Mouse (Mus musculus): ENCODE measurements around the gene Rhag. TPM values are rescaled to one million over a fixed set of nuclear protein-coding genes. Genes with fewer than 3 reads are reported as not detected.

Rhag gene
- polyA plus RNA-seq, 1 experiment from 2014 or later, result 0.14 TPM

- WGBS, result 90% methylated on average over 4 of the region's 4 CpGs
- H3K4me1 ChIP-seq (ENCODE audit: control insufficient read depth, insufficient read depth, low read depth, low read length), result no peaks in the 10 kb centered on the region
- H3K9ac ChIP-seq (ENCODE audit: low read depth, low read length), result no peak overlapping the region
- H3K27ac ChIP-seq (ENCODE audit: low read depth, low read length), result no peak overlapping the region
- H3K9me3 ChIP-seq (ENCODE audit: control insufficient read depth, low read length), result no peaks in the 10 kb centered on the region
- H3K4me2 ChIP-seq (ENCODE audit: low read length), result no peak overlapping the region
- no peak for ATAC-seq
- H3K27me3 ChIP-seq (replicated peaks; ENCODE audit: control insufficient read depth, insufficient read depth, low read length), result no peaks in the 10 kb centered on the region
- no peak overlapping the region for H3K4me3 ChIP-seq (ENCODE audit: low read length)
- no peaks in the 10 kb centered on the region for H3K36me3 ChIP-seq (ENCODE audit: control insufficient read depth, insufficient read depth, low read length)
These were observed 74.2 kb downstream of the Rhag start for GRCm38 (mm10) chr17:40885155-40885554.

GRCm38 (mm10) chr17:40887849-40888536 is 77.1 kb downstream of the Rhag start:
- H3K4me2 ChIP-seq (ENCODE audit: low read length), result no peak overlapping the region
- 83% methylated on average over 4 of the region's 4 CpGs for WGBS

More at GRCm38 (mm10) chr17:40887849-40888536, 77.1 kb downstream of the Rhag start:
- Histone ChIP-seq H3K9me3 (ENCODE audit: control insufficient read depth, low read length) (no peaks in the 10 kb centered on the region), H3K27ac (ENCODE audit: low read depth, low read length) (no peak overlapping the region), H3K27me3 (replicated peaks; ENCODE audit: control insufficient read depth, insufficient read depth, low read length) (no peaks in the 10 kb centered on the region), H3K4me1 (ENCODE audit: control insufficient read depth, insufficient read depth, low read depth, low read length) (no peaks in the 10 kb centered on the region), H3K36me3 (ENCODE audit: control insufficient read depth, insufficient read depth, low read length) (no peaks in the 10 kb centered on the region), H3K9ac (ENCODE audit: low read depth, low read length) (no peak overlapping the region), H3K4me3 (ENCODE audit: low read length) (no peak overlapping the region)
- no peak for ATAC-seq

Other genes starting within 250 kb of the Rhag start
- not detected in 2 replicates for gene Esp6, start 249.6 kb upstream of the Rhag start, polyA plus RNA-seq (2015; fragmentation: Nextera tagmentation; extraction: Ambion mirVana)
- gene Esp4, start 212.5 kb upstream of the Rhag start, polyA plus RNA-seq (2015; fragmentation: Nextera tagmentation; extraction: Ambion mirVana), result not detected in 2 replicates
- gene Esp3, start 179.1 kb upstream of the Rhag start, polyA plus RNA-seq (2015; fragmentation: Nextera tagmentation; extraction: Ambion mirVana), result not detected in 2 replicates
- gene Esp1, start 84.0 kb upstream of the Rhag start, polyA plus RNA-seq (2015; fragmentation: Nextera tagmentation; extraction: Ambion mirVana), result not detected in 2 replicates
- not detected in 2 replicates for gene Crisp2, start 4.1 kb upstream of the Rhag start, polyA plus RNA-seq (2015; fragmentation: Nextera tagmentation; extraction: Ambion mirVana)
- gene 9130008F23Rik, start 69.4 kb downstream of the Rhag start, polyA plus RNA-seq (2015; fragmentation: Nextera tagmentation; extraction: Ambion mirVana), result 0.99 and 1.2 TPM in 2 replicates
- not detected in 2 replicates for gene Glyatl3, start 103.2 kb downstream of the Rhag start, polyA plus RNA-seq (2015; fragmentation: Nextera tagmentation; extraction: Ambion mirVana)
- gene Mut, start 123.6 kb downstream of the Rhag start, polyA plus RNA-seq (2015; fragmentation: Nextera tagmentation; extraction: Ambion mirVana), result 24.3 and 26.2 TPM in 2 replicates
- gene Cenpq, start 123.9 kb downstream of the Rhag start, polyA plus RNA-seq (2015; fragmentation: Nextera tagmentation; extraction: Ambion mirVana), result 10.9 and 12.1 TPM in 2 replicates

Measured in hindbrain, embryonic 16.5 days (tissue).